Mouse (Mus musculus) hindlimb bud, embryonic 11.5 days (tissue): ENCODE data around the gene Med16.
A peak's percentile ranks its signal among the peaks of the same experiment; 100 is the strongest.

Source experiments
- DNase-seq: peaks from one replicate; pipeline ENCODE4 v3.0.0-alpha.2; 2012; ENCODE audit warnings: low read depth, low spot score; ENCODE audit errors: extremely low spot score

The Med16 gene

GRCm38 (mm10) chr10:79933861-79934260, 25.1 kb upstream of the Med16 start:
- DNase-seq, result no peak

- DNase-seq, result no peak
These were observed 24.5 kb upstream of the Med16 start for GRCm38 (mm10) chr10:79933145-79933679.

GRCm38 (mm10) chr10:79932736-79933135, 24.0 kb upstream of the Med16 start:
- DNase-seq, result no peak

GRCm38 (mm10) chr10:79931797-79932196, 23.1 kb upstream of the Med16 start:
- no peak for DNase-seq

- no peak for DNase-seq
These were observed 22.1 kb upstream of the Med16 start for GRCm38 (mm10) chr10:79930826-79931186.

- no peak for DNase-seq
These were observed 21.5 kb upstream of the Med16 start for GRCm38 (mm10) chr10:79929967-79930825.

GRCm38 (mm10) chr10:79928907-79929701, 20.4 kb upstream of the Med16 start:
- DNase-seq, result no peak

- no peak for DNase-seq
These were observed 19.4 kb upstream of the Med16 start for GRCm38 (mm10) chr10:79928030-79928694.

GRCm38 (mm10) chr10:79927324-79928029, 18.8 kb upstream of the Med16 start:
- no peak for DNase-seq

- peak; percentile 79 for DNase-seq
These were observed 18.0 kb upstream of the Med16 start, which contains the start of gene Arid3a for GRCm38 (mm10) chr10:79926491-79927323. Gene Arid3a, plus strand, starts transcription at chr10:79927043.

GRCm38 (mm10) chr10:79925785-79926490, 17.2 kb upstream of the Med16 start:
- no peak for DNase-seq

GRCm38 (mm10) chr10:79924998-79925784, 16.5 kb upstream of the Med16 start:
- peak; percentile 67 for DNase-seq

GRCm38 (mm10) chr10:79921572-79921971, 12.8 kb upstream of the Med16 start:
- no peak for DNase-seq

GRCm38 (mm10) chr10:79920958-79921535, 12.3 kb upstream of the Med16 start, which contains the start of gene R3hdm4:
Gene R3hdm4, minus strand, starts transcription at chr10:79921208.
- DNase-seq, result no peak

GRCm38 (mm10) chr10:79920056-79920890, 11.6 kb upstream of the Med16 start:
- no peak for DNase-seq

- no peak for DNase-seq
These were observed 10.6 kb upstream of the Med16 start for GRCm38 (mm10) chr10:79919251-79919849.
